Mouse (Mus musculus) A20 (cell line): ENCODE results near the gene Myoz2.

Experiments used
- DNase-seq: peaks from one replicate; pipeline ENCODE4 v3.0.0-alpha.2; 2011; ENCODE audit warnings: low read depth, low spot score

Myoz2 gene

GRCm38 (mm10) chr3:123009417-123009816 is 25.4 kb downstream of the Myoz2 start:
- no peak for DNase-seq

DNA sequence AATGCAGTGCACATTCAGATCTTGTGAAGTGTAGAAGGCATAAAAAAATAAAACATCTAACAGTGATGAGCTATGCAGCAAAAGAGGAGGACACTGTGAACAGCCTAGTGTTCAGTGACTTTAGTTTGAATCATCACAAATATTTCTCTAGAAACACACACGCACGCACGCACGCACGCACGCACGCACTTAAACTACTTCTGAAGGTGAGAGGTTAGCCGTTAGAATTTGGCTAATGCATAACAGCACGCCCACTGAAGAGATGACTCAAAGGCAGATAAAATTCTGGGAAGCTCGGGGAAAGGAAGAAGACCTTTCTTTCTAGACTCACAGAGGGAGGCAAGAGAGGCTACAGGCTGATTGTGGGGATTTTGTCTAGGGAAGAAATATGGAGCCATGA is 27.4 kb downstream of the Myoz2 start:
- DNase-seq: no peak

DNA sequence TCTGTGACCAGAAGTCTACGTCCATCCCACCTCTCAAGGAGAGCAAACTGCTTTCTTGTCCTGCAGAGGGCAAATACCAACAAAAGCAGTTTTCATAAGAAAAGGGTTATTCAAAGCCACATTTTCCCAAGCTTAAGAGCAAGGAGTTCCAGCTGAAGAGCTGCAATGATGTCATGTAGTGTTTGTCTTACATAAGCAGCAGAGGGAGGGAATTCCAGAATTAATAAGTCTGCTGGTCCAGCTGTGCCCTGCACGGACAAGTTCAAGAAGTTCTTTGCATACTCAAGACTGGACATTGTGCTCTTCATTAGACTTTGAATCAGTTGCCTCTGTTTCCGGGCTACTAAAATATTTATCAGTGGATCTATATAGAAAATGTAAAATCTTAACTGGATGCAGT is 33.8 kb downstream of the Myoz2 start:
- no peak for DNase-seq

DNA sequence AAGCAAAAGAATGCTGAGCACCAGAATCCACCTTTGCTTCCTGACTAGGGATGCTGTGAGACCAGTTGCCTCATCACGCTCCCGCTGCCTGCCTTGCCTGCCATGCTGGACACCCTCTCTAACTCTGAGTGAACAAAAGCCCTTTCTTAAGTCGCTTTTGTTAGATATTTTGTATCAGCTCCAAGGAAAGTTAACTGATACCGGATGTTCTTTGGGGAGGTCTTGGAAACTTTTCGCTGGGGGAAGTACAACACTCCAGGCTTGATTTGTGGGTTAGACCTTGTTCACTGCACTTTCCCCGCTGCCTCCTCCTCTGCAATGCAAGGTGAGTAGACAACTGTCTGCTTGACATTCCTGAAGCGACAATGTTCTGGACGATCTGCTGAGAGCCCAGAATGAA is 36.3 kb downstream of the Myoz2 start:
- DNase-seq: no peak

DNA sequence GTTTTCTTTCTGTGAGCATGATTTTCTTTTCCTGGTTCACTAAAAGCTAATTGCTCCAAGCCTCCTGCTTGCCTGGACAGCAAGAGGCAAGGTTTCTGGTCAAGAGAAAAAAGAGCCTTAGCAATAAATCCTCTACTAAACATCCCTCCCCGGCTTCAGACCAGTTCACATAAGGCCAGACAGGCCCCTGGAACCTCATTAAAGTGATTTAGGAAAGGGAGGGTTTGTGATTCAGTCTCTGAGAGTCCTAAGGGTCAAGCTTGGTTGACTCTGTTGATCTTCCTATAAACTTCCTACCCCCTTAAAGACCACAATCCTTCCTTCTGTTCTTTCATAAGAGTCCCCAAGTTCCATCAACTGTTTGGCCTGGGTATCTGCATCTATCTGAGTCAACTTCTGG is 37.8 kb downstream of the Myoz2 start:
- no peak for DNase-seq

- no peak for DNase-seq
These were observed 47.9 kb downstream of the Myoz2 start for GRCm38 (mm10) chr3:122986906-122987305.

GRCm38 (mm10) chr3:122986386-122986785 is 48.4 kb downstream of the Myoz2 start:
- no peak for DNase-seq

DNA sequence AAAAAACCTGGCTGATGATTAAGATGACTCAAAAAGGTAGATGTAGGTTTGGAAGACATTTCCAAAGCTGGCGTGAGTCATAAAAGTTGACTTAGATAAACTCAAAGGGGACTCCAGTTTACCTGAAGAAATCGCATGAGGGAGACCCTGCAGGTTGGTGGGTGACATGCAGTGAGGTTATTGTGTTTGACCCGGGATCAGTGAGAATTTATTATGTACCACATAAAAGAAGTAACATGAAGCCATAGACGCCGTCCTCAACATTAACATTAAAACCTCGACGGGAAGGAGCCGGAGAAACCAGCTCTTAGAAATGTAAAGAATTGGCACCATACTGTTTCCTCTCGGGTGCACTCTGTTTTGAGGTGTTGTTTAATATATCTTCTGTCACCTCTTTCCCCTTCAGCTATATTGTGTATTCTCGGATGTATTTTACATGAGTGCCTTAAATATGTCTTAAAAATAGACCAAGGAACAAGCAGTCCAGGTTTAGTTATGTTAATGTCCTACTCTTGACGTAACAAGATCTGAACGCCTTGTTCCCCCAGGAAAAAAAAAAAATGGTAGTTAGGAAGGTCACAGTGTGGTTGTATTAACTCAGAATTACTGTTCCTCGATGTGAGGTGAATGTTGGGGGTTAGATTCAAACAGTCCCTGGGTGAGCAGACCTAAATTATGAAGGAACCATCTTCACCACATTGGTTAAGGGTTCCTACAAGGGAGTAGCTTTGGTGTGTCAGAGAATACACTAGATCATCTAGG is 49.5 kb downstream of the Myoz2 start:
- DNase-seq: no peak

- DNase-seq: peak; percentile 97
These were observed 50.3 kb downstream of the Myoz2 start, which contains the start of gene Usp53 for GRCm38 (mm10) chr3:122984249-122985182. Gene Usp53 (minus strand): TSS chr3:122984510.

DNA sequence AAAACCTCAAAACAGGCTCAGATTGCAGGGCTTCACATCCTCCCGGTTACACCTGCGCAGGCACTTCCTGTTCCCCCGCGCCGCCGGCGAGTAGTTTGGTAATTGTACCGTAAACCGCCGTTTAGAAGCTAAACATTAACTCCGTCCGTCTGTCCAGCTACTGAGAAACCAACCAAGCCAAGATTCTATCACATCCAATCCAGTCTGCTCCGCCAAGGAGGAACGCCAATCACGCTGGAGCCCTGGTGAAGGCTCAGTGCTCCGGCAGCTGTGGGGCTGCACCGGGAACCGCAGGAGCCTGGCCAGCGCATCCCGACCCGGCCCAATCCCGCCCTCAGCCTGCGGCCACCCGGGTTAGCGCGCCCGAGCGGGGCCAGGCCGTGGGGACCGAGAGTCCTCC is 51.0 kb downstream of the Myoz2 start:
- DNase-seq: peak; percentile 87

DNA sequence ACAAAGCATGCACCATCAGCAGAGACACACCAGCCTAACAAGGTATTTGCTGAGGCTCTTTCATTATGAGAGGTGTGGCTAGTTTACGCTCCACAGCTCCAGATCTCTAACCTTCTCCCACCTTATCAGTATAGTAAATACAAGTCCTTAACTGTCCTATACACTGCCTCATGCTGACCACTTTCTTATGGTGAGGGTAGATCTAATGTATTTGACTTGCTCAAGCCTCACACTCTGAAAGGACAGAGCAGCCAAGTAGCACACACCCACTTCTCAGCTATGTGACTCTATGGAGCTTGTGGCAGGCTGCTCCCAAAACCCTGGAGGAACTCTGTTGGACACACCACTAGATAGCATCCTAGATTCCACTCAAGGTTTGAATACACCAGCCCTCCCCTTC is 58.9 kb downstream of the Myoz2 start:
- no peak for DNase-seq

- no peak for DNase-seq
These were observed 59.5 kb downstream of the Myoz2 start for GRCm38 (mm10) chr3:122975363-122975762.

DNA sequence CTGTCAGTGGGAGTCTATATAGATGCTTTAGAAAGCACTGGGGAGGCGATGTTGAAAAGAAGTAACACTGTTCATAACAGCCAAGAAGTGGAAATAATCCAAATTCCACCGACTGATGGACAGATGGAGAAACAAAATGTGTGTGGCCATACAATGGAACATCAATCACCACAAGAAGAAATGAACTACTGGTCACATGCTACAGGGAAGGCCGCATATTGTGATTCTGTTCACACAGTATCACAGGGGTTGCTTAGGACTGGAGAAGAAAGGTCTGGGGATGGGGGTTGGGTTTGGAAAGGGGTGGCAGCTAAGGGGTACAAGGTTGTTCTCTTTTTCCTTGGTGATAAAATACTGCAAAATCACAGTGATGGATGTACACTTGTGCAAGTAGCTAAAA is 60.0 kb downstream of the Myoz2 start:
- DNase-seq: no peak

GRCm38 (mm10) chr3:122972126-122972822 is 62.5 kb downstream of the Myoz2 start:
- no peak for DNase-seq

DNA sequence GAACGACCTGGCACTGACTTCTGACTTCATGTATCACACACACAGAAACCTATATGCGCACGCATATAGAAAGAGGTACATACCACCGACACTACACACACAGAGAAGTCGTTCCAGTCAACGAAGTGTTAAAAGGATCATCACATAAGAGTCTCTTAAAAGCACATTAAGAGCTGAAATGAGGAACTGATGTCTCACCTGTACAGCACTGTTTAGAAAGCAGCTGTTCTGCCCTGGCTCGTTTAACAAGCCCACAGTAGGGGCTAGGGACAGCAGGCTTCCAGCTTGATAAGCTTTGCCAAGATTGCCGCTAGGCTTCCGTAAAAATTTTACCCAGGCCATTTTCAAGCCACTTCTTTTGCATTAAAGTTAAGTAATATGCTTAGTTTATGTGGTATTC is 66.4 kb downstream of the Myoz2 start:
- no peak for DNase-seq

GRCm38 (mm10) chr3:122964301-122964700 is 70.5 kb downstream of the Myoz2 start:
- DNase-seq: no peak
